Mouse (Mus musculus): ENCODE results near the gene Popdc2.

DNA sequence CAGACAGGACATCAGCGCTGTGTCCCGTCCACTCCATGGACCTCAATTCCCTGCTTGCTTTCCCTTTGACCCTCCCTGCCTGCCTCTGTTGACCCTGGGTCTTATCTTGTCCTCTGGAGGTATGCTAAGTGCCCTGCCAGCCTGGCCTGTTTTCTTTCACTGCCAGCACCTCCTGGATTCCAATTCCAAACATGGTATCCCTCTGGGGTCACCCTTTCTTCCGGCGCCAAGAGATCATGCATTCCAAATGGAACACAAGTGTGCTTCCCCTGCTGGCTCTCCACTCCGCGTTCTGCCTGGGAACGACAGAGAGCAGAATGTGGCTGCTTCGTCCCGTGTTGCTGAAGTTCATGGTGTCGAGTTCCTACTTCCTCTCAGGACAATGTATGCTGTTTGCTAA is at the start of gene Popdc2:
- no peak for TF ChIP-seq POLR2A (IDR thresholded peaks at IDR 0.05; ENCODE audit: extremely low read depth, insufficient read depth, low read length)
- no peak for TF ChIP-seq CTCF (IDR thresholded peaks at IDR 0.05; ENCODE audit: extremely low read depth, insufficient read depth, low read length)
